Mouse (Mus musculus) retina, postnatal 7 days (tissue): ENCODE data around the gene Cdh15.

Experiments used
- DNase-seq: peaks from one replicate; pipeline ENCODE4 v3.0.0-alpha.2; 2012; ENCODE audit warnings: low read depth, low spot score

Gene Cdh15

DNA sequence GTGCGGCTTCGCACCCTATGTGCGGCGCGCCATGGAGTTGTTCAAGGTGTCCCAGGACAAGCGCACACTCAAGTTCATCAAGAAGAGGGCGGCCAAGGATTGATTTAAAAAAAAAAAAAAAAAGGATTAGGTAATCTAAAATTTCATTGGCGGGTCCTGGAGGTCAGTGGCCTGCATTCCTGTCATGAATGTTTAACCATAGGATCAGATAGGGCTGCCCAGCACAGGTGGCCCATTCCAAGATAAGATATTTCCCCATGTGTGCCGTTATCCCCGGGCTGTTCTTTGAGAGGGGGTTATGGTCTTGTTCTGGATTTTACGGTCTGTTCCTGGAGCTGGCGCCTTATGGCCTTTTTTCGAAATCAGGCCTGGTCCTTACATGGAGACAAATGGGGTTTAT lies 11.1 kb upstream of the Cdh15 start:
- no peak for DNase-seq

DNA sequence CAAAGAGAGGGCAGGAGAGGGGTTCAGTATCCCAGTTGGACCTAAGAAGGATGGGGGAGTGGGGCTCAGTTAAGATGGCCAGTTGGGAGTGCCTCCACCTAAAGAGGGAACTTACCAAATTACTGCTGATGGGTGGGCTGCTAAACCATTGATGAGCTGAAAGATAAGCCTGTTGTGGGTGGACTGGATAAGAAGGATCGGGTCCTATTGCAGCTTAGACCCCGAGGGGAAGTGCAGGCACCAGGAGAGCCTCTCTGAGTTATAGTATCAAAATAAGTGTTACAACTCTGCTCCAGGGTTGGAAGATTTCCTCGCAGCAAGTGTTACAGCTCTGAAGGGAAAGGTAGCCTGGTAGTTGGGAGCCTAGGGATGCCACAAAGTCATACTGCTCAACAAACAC lies 3.6 kb upstream of the Cdh15 start:
- DNase-seq, result no peak

DNA sequence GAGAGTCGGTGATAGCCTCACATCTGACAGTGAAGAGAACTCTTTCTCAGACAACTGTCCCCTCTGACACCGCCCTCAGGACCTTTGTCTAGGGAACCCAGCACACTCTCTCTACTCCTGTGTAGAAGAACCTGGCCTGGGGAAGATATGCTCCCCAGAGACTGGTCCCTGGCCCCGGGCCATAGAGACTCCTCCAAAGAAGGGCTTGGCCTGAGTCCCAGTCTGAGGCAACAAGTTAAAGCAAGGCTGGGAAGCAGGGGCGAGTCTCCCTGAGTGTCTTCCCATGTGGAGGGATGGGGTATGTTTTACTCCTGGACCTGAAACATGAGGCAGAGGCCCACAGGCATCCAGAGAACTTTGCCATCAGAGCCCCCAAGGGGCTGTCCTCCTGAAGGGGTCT lies 2.1 kb upstream of the Cdh15 start:
- DNase-seq, result no peak

DNA sequence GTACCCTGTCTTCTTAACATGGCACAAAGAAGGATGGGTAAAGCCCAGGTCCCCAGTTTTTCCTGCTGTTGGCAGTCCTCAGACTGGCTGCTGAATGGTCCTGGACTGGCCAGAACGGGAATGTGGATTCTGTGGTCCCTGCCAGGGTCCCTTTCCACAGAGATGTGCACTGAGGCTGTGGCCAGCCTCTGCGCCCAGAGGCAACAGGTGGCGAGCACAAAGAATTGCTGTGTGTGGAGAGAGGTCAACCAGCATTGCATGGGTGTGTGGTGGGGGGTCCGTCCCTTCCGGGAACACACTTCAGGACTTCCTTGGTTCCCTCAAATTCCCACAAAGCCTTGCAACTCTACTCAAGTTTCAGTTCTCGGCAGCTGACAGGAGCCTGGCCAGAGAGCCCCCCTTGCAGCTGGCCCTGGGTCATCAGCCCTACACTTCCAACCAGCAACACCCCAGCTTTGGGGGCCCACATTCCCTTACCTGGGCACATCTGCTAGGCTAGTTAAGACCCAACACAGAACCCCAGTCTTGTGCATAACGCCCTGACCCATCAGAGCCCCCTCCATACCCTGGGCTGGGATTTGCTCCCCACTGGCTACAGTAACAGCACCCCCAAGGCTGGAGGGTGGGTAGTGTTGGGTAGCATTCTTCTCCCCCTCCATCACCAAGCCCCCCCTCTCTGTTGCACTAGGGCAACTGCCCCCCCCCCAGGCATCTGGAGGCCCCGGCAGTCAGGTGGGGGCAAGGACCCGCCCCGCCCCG lies 1.6 kb downstream of the Cdh15 start:
- no peak for DNase-seq

DNA sequence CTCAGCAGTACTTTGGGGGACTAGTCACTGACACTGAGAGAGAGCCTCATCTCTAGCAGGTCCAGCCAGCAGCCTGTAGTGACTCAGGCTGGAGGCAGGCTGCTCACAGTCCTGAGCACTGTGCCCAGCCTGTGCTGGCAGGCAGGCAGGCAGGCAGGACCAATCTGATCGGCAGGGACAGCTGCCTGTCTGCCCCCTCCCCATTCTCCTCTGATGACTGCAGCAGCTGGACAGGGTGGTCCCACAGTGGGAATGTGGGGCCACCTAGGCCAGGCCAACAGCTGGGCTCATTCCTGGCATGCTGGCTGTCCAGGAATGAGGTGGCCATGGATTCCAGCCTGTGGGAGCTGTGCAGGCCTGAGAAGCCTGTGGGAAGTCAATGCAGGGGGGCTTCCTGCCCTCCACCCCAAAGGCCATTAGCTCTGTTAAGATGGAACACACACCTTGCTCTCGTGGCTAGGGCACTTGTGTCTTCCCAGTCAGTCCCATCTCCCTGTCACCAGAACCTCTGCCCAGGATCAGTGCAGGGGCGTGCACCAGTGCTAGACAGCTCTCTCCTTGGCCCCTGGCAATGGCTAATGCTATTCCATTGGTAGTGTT lies 3.0 kb downstream of the Cdh15 start:
- DNase-seq, result no peak

DNA sequence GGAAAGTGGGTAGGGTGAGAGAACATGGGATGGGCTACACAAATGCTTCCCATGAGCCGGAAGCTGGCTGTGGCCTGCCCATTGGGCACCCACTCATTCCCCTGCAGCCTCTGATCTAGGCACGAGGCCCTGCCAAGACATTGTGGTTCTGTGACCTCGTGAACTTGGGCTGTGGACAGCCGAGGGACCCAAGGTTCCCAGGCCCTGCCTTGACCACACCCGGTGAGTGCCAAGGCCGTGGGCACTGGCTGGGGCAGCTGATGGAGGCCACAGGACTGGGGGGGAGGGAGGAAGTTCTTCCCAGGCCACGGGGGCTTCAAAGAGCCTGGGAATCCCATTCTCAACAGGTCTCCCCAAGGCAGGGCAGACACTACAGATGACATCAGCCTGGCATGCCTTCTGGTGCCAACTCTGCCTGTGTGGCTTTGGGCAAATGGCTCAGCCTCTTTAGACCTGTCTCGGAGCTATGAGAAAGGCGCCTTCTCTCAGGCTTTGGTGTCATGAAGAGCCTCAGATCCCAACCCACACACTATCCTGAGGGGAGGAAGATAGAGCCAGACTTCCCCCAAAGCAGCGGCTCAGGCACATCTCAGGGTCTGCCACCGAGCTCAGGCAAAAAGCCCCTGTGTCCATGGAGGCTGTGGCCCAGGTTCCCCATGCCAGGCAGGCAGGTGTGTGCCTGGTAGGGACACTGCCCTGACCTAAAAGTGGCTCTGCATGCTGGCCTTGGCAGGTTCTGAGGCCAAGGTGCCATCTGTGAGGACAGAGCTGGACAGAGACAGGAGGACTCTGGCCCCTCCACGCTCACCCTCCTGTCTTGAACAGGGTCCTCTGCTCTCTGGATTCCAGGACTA lies 4.2 kb downstream of the Cdh15 start:
- DNase-seq, result no peak

DNA sequence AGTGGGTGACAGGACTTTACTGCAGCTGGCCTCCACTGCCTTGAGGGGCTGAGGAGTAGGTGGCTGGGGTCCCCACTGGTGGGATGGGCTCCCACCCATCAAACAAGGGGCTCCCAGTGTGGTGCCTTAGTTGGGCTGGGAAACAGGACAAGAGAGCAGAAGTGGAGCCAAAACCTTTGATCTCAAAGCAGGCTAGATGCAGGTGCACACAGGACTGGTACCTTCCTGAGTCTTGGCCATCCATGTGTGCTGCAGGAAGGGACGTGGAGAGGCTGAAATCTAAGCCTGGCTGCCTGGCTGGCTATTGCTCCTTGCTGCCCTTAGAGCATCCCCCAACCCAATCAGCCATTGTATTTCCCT lies 4.8 kb downstream of the Cdh15 start:
- DNase-seq, result no peak

DNA sequence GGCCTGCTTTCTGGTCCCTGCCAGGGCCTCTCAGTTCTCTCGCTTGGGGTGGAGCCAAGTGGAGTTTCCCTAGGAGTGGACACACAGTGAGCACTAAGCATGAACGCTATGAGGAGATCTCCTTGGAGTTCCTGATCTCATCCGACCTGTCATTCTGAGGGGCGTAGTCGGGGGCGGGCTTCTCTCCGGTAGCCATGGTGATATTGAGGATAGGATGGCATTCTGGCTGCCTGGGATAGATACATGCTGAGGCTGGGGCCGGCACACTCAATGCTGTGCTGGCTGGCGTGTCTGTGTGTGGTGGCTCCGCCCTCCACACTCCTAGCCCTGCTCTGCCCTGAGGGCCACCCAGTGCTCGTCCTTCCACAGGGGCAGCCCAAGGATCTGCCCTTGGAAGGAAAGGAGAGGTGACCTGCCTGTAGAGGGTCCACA lies 5.6 kb downstream of the Cdh15 start:
- DNase-seq, result no peak

DNA sequence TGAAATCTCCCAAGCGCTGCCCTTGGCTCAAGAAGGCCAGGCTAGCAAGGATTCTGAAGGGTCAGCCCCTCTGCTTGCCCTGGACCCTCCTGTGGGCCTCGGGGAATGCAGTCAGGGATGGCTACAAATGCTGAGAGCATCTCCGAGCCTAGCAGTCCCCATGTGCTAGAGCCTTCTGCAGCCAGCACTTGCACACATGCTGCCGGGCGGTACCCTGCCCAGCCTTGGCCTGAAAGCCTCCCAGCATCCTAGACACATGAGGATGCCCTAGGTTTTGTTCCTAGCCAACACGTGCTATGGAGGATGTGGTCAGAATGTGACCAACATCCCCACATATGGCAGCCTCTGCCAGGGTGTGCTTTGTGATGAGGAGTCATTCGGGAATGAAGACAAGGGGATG lies 6.6 kb downstream of the Cdh15 start:
- DNase-seq, result no peak

DNA sequence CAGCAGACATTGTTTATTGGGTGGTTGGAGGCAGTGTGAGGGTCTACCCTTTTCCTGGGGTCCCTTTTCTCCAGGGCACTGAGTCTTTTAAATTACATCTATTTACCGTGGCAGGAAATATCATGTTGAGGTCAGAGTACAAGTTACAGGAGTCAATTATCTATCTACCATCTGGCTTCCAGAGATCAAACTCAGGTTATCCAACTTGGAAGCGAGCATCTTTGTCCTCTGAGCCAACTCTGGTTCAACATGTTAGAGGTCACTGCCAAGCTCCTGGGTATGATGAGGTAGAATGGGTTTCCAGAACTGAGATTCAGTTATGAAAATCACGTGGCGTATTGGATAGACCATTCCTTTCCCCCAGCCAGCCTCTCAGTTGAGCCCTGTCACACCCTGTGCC lies 7.4 kb downstream of the Cdh15 start:
- no peak for DNase-seq

DNA sequence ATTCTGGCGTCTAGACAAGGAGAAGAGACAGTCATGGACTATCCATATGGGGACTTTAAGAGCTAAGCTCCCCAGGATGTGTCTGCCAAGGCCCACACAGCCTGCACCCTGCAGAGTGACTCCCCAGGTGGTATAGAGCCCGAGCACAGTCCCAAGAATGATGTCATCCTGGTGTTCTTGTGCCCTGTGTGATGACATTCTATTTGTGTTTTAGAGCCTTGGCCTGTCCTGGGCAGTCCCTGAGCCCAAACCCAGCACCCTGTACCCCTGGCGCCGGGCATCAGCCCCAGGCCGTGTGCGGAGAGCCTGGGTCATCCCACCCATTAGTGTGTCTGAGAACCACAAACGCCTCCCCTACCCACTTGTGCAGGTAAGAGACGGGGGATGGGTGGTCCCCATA lies 8.5 kb downstream of the Cdh15 start:
- DNase-seq, result no peak

DNA sequence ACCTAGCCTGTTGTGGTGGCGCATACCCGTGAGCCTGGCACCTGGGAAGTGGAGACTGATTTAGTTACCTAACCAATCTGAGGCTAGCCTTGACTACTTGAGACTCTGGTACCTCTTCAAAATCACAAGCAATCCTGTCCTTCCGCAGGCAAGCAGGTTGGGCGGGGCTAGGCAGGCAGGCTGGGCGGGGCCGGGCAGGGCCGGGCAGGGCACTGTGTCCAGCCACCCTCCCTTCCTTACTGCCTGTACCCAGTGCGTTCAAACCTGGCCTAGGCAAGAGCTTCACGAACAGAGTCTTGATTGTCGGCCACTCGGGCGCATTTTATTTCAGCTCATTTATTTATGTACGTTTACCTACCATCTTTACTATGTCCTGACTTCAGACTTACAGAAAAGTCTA lies 12.1 kb downstream of the Cdh15 start:
- DNase-seq, result no peak

DNA sequence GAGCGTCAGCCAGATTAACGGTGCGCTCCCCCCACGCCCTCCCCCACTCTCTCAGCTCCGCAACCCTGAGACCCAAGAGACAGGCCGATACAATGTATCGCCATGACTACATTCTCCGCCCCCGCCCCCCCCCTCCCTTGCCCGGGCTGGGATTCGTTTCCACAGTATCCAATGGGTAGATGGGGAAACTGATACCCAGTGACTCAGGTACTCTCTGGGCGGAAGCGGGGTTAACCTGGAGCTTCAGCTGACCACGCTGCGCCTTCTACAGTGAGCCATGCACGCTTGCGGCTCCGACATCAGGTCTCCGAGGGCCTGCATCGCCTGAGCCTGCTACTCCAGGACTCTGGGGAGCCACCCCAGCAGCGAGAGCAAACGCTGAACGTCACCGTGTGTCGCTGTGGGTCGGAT lies 17.0 kb downstream of the Cdh15 start:
- DNase-seq, result no peak

DNA sequence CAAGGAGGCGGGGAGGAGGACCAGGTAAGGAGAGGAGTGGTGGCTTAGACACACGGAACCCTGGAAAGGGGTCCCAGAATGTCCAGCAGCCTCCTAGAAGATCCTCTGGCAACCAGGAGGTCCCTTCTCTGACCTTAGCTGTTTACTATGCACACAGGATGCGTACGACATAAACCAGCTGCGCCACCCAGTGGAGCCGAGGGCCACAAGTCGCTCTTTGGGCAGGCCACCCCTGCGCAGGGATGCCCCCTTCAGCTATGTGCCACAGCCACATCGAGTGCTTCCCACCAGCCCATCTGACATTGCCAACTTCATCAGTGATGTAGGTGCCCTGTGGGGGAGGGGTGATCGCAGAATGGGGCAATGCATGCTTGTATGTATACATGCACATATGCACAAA lies 17.7 kb downstream of the Cdh15 start:
- DNase-seq, result no peak

DNA sequence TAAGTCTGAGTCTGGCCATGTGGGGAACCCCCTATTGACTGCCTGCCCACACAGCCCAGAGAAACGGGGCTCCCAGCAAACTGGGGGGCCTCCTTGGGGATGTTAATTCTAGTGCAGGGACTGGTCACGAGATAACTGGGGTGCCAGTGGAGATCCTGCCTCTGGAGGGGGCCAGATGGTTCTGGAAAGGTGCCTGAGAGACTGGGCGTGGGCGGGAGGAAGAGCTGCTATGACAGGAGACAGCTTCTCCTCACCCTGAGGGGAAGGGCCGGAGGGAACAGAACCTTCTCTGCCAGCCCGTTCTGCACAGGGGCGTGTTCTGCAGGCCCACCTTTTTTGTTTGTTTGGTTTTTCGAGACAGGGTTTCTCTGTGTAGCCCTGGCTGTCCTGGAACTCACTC lies 18.5 kb downstream of the Cdh15 start:
- no peak for DNase-seq

DNA sequence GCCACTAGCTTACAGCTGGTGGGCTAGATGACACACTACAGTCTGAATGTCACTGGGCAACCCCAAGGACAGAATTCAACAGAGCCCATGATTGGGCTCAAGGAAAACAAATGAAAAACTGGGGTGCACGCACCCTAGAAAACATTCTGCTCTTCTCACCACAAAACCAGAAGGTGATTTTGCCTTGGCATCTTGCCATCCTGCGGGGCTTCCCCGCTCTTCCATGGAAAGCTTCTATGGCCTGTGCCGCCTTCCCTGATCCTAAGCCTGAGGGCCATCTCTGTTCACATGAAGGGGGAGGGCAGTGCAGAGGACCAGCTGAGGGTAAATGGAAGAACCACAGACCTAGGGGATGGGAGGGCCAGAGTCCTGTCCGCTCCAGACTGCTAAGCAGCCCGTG lies 20.2 kb downstream of the Cdh15 start:
- DNase-seq, result no peak

DNA sequence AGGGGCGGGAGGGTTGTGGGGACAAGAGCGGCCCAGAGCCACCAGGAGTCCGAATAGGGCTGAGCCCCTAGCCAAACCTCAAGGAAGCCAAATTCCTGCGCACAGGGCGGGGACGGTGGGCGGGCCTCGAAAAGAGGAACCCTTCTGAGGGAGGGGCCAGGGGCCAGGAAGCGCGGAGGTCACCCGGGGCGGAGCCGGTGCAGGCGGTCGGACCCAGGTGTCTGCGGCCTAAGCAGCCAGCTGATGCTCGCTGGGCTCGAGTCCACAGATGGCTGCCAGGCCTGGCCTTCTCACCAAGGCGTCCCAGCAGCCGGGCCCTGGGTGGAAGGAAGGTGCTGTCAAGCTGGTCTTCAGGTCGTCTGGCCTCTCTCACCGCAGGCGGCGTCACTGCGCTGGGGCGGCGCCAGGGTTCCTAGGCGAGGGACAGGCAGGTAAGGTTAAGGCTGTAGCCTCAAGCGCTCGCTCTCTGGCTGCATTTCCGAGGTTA lies 22.7 kb downstream of the Cdh15 start:
- DNase-seq, result no peak

DNA sequence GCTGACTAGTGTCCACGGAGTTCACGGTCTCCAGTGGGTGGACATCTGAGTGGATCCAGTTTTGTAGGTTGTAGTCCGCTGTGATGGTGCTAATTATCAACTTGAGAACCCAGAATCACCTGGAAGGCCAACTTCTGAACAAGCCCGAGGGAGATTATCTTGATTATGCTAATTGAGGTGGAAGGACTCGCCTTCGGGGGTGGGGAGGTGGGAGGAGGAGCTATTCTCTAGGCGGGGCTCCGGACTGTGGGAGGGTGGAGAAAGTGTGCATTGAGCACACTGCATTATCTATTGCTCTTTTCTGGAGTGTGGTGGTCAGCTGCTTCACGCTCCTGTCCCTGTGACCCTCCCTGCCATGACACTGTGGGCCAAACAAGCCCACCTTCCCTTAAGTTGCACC lies 23.9 kb downstream of the Cdh15 start:
- DNase-seq, result no peak

DNA sequence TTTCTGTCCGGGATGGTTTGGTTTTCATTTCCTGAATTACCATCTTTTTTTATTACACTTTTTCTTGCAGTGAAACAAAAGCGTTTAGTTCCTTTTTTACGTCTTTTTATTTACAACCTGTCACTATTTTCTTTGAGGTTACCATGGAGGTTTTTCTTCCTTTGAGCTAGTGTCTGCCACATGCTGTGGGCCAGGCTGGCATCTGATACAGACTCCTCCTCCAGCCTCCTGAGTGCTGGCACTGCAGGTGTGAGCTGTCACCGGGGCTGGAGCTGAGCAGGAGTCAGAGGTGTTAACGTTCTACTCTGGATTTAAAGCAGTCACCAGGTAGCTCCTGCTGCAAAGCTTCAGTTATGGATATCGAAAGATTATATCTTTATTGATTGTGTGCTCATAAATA lies 25.4 kb downstream of the Cdh15 start:
- DNase-seq, result no peak

DNA sequence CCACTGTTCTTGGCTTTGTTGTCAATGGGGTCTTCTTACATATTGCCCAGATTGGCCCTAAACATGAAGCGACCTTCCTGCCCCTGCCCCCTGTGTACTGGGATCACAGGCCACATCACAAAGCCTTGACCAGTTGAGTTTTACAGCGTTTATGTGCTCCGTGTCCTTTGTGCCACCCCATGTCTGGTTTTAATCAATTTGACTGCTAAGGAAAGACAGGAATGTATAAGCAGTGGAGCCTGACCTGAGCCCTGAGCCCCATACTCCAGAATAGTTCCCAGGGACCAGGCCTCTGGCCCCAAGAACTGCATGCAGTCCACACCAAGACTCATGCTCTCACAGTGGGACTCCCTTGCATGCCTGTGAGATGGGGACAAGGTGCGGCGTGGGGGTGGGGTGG lies 27.4 kb downstream of the Cdh15 start:
- no peak for DNase-seq

DNA sequence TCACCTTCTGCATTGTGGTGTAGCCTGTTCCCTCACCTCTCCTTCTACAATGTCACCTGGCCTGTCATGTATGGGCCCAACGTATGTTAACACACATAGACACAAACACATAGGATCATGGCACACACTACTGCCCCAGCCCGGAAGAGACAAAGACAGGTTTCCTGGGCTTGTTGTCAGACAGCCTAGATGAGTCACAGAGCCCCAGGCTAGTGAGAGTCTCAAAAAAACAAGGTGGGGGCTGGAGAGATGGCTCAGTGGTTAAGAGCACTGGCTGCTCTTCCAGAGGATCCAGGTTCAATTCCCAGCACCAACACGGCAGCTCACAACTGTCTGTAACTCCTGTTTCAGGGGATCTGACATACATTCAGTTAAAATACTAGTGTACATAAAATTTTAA lies 30.5 kb downstream of the Cdh15 start:
- no peak for DNase-seq

DNA sequence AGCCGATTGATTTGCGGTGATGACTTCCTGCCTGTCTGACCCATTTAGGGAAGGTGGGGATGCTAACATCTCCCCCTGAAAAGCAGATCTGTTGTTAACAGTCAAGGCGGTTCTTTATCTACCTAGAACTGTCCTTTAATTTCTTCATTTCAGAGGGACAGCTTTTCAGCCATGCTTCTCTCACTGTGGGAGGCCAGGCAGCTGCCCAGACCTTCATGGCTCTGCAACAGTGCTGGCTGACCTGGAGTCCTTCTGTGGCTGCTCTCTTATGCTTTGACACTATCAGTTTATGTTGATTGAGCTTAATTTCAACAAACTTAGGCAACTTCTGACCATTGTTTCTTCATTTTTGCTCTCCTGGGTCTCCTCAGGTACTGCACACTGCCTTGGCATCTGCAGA lies 32.5 kb downstream of the Cdh15 start:
- DNase-seq, result no peak

DNA sequence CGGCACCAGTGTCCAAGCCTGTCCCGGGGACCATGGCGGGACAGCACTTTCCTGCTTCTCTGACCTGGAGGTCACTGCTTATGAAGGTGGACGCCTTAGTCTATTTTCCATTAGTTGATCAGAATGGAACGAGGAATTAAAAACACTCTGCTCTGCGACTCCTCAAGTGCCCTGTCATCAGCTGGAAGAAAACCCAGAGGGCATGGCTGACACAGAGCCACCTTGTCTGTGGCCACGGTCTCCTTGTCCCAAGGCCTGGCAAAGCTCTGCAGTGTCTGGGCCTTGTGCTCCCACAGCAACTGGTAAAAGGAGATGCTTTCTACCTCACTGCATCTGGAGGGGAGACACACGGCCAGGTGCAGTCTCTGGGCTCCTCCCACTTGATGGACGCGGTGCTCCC lies 35.9 kb downstream of the Cdh15 start:
- DNase-seq, result no peak
